Mouse (Mus musculus): ENCODE measurements at regions not wholly inside any gene's neighbourhood (a gene's known extent, or its start where the extent isn't known, plus 50 kb on each side); places are given as distances from the start of the nearest gene placed in this dataset.
"Not testable (repeated sequence)": the region's sequence is repeated elsewhere in the genome, so short reads cannot be mapped to it uniquely, and the experiment has no call there.

GRCm38 (mm10) chr17:13549975-13550895, 195.9 kb downstream of the Tcp10c start:
- DNase-seq (ENCODE audit: extremely low spot score in 1 of 2, low spot score in 1 of 2): no peak

GRCm38 (mm10) chr17:13550896-13551267, 196.5 kb downstream of the Tcp10c start:
- not testable (repeated sequence) for DNase-seq (ENCODE audit: extremely low spot score in 1 of 2, low spot score in 1 of 2)

GRCm38 (mm10) chr17:13551693-13552404, 197.5 kb downstream of the Tcp10c start:
- DNase-seq (ENCODE audit: extremely low spot score in 1 of 2, low spot score in 1 of 2): not testable (repeated sequence)

- DNase-seq (ENCODE audit: extremely low spot score in 1 of 2, low spot score in 1 of 2): not testable (repeated sequence)
Measured at GRCm38 (mm10) chr17:13552840-13553239, 198.5 kb downstream of the Tcp10c start.

GRCm38 (mm10) chr17:13555311-13556059, 201.1 kb downstream of the Tcp10c start:
- not testable (repeated sequence) for DNase-seq (ENCODE audit: extremely low spot score in 1 of 2, low spot score in 1 of 2)

- DNase-seq (ENCODE audit: extremely low spot score in 1 of 2, low spot score in 1 of 2): not testable (repeated sequence)
Measured at GRCm38 (mm10) chr17:13556060-13556660, 201.8 kb downstream of the Tcp10c start.

- DNase-seq (ENCODE audit: extremely low spot score in 1 of 2, low spot score in 1 of 2): no peak
Measured at GRCm38 (mm10) chr17:13558863-13559262, 201.5 kb upstream of the Afdn start.

GRCm38 (mm10) chr17:13561342-13561741, 199.0 kb upstream of the Afdn start:
- DNase-seq (ENCODE audit: extremely low spot score in 1 of 2, low spot score in 1 of 2): no peak

GRCm38 (mm10) chr17:13562974-13563373, 197.4 kb upstream of the Afdn start:
- DNase-seq (ENCODE audit: extremely low spot score in 1 of 2, low spot score in 1 of 2): no peak

GRCm38 (mm10) chr17:13564800-13565199, 195.5 kb upstream of the Afdn start:
- DNase-seq (ENCODE audit: extremely low spot score in 1 of 2, low spot score in 1 of 2): no peak

- no peak for DNase-seq (ENCODE audit: extremely low spot score in 1 of 2, low spot score in 1 of 2)
Measured at GRCm38 (mm10) chr17:13566680-13567079, 193.7 kb upstream of the Afdn start.

- no peak for DNase-seq (ENCODE audit: extremely low spot score in 1 of 2, low spot score in 1 of 2)
Measured at GRCm38 (mm10) chr17:13567183-13567582, 193.2 kb upstream of the Afdn start.

GRCm38 (mm10) chr17:13570796-13571195, 189.5 kb upstream of the Afdn start:
- DNase-seq (ENCODE audit: extremely low spot score in 1 of 2, low spot score in 1 of 2): peak in 1 of 2 experiments; percentile 29

GRCm38 (mm10) chr17:13572204-13572833, 188.0 kb upstream of the Afdn start:
- no peak for DNase-seq (ENCODE audit: extremely low spot score in 1 of 2, low spot score in 1 of 2)

GRCm38 (mm10) chr17:13573036-13573435, 187.3 kb upstream of the Afdn start:
- no peak for DNase-seq (ENCODE audit: extremely low spot score in 1 of 2, low spot score in 1 of 2)

GRCm38 (mm10) chr17:13574122-13574521, 186.2 kb upstream of the Afdn start:
- DNase-seq (ENCODE audit: extremely low spot score in 1 of 2, low spot score in 1 of 2): no peak

- DNase-seq (ENCODE audit: extremely low spot score in 1 of 2, low spot score in 1 of 2): no peak
Measured at GRCm38 (mm10) chr17:13574682-13575444, 185.5 kb upstream of the Afdn start.

- DNase-seq (ENCODE audit: extremely low spot score in 1 of 2, low spot score in 1 of 2): no peak
Measured at GRCm38 (mm10) chr17:13577798-13578197, 182.5 kb upstream of the Afdn start.

GRCm38 (mm10) chr17:13581214-13581920, 179.0 kb upstream of the Afdn start:
- DNase-seq (ENCODE audit: extremely low spot score in 1 of 2, low spot score in 1 of 2): no peak

Measured in layer of hippocampus, postnatal 25 days (tissue).